Mouse (Mus musculus) heart, postnatal 14 days (tissue): ENCODE data around the gene Capn6. TPM values are rescaled to one million over a fixed set of nuclear protein-coding genes. Genes with fewer than 3 reads are reported as not detected.

Experiments used
- DNase-seq, 2 experiments: peaks; one replicate each; pipeline ENCODE4 v3.0.0; 2021 to 2022
- intact Hi-C: fragments of 180-260 bp; cut with DNase I; formaldehyde crosslinking; loops from one replicate; pipeline ENCODE4 v1.15.1; 2025
- long read RNA-seq, 2 experiments: library from polyadenylated mRNA; stranded (forward); transcript quantifications; one replicate each; pipeline ENCODE4 v2.0.0; 2021
- microRNA-seq, 2 experiments: library from miRNA; unstranded; fragments of <30 nt; microRNA quantifications; one replicate each; pipeline ENCODE4 v1.2.0; 2021 to 2022
- total RNA-seq, 2 experiments: library from RNA; stranded (reverse); gene quantifications; 2 replicates each; pipeline ENCODE4 v1.2.3; 2021

Capn6 gene
- 1 to 10 TPM; 2.2 to 2.8 TPM for total RNA-seq
- long read RNA-seq, experiment 1, transcript Capn6-201 (13 exons, 3,561 nt): major isoform, 5 of 7 reads
- long read RNA-seq, experiment 1, partial matches to known transcripts: 1 of 7 reads
- long read RNA-seq, experiment 1, other reads (novel, unspliced or antisense): 1 of 7 reads
- long read RNA-seq, experiment 2, partial matches to known transcripts: 0 of 3 reads
- long read RNA-seq, experiment 2, other reads (novel, unspliced or antisense): 0 of 3 reads

GRCm38 (mm10) chrX:143827212-143827611, at the start of gene Capn6:
Capn6 (minus strand) TSS chrX:143827414.
- intact Hi-C loops: no loop called here
- DNase-seq: peak; percentile 2 to 10

- intact Hi-C loops: no loop called here
Measured at GRCm38 (mm10) chrX:143867129-143867664, 40.0 kb upstream of the Capn6 start.

GRCm38 (mm10) chrX:143851351-143851750, 24.1 kb upstream of the Capn6 start:
- DNase-seq: no peak
- intact Hi-C loops: no loop called here

More at GRCm38 (mm10) chrX:143867129-143867664, 40.0 kb upstream of the Capn6 start:
- no peak for DNase-seq

GRCm38 (mm10) chrX:143849969-143850368, 22.8 kb upstream of the Capn6 start:
- no peak for DNase-seq
- intact Hi-C loops: no loop called here

GRCm38 (mm10) chrX:143846637-143847036, 19.4 kb upstream of the Capn6 start:
- intact Hi-C loops: no loop called here
- no peak for DNase-seq

GRCm38 (mm10) chrX:143826521-143826920, 693 bp downstream of the Capn6 start:
- DNase-seq: no peak
- intact Hi-C loops: no loop called here

- intact Hi-C loops: no loop called here
- DNase-seq: no peak
Measured at GRCm38 (mm10) chrX:143818961-143819360, 8.3 kb downstream of the Capn6 start.

GRCm38 (mm10) chrX:143815948-143816347, 11.3 kb downstream of the Capn6 start:
- DNase-seq: no peak
- intact Hi-C loops: no loop called here

- DNase-seq: no peak
- intact Hi-C loops: no loop called here
Measured at GRCm38 (mm10) chrX:143762556-143762955, 64.7 kb downstream of the Capn6 start.

Small RNA genes within 50 kb of the gene (microRNA-seq; reads per million reads assigned to microRNA genes)
- gene Gm47298: 0 reads per million in 2 experiments

Other genes starting within 250 kb of the Capn6 start
- gene Dcx, start 105.9 kb upstream of the Capn6 start, total RNA-seq: not detected